Mouse (Mus musculus) limb, embryonic 14.5 days (tissue): ENCODE results near the gene Eif4e3. TPM values are rescaled to one million over a fixed set of nuclear protein-coding genes. Genes with fewer than 3 reads are reported as not detected.

Experiments used
- ATAC-seq: fragments of 200-750 bp; cut with Nextera tagmentation; 2 replicates; pipeline ENCODE4 v1.8.0; 2017; ENCODE audit warnings: low read depth, moderate number of reproducible peaks, moderate TSS enrichment; ENCODE audit not compliant: low FRiP score
- DNase-seq: peaks from one replicate; pipeline ENCODE4 v3.0.0-alpha.2; 2015; ENCODE audit warnings: low spot score
- H3K27ac ChIP-seq: fragments of 300-500 bp; sonication (generic); replicated peaks from 2 replicates; pipeline ENCODE4 v1.5.1; 2014; ENCODE audit warnings: low read depth, mild to moderate bottlenecking, low read length, moderate library complexity, mixed read lengths
- H3K27me3 ChIP-seq: fragments of 300-500 bp; sonication (generic); 2 replicates; pipeline ENCODE4 v1.6.1; 2014; ENCODE audit warnings: low read length, mixed read lengths; ENCODE audit not compliant: control insufficient read depth, insufficient read depth
- H3K36me3 ChIP-seq: fragments of 300-500 bp; sonication (generic); 2 replicates; pipeline ENCODE4 v1.6.1; 2014; ENCODE audit warnings: mild to moderate bottlenecking, low read length, moderate library complexity, mixed read lengths; ENCODE audit not compliant: control insufficient read depth, insufficient read depth
- H3K4me1 ChIP-seq: fragments of 300-500 bp; sonication (generic); 2 replicates; pipeline ENCODE4 v1.6.1; 2014; ENCODE audit warnings: antibody characterized with exemption, low read length, mixed read lengths; ENCODE audit not compliant: control insufficient read depth, insufficient read depth
- H3K4me2 ChIP-seq: fragments of 300-500 bp; sonication (generic); replicated peaks from 2 replicates; pipeline ENCODE4 v1.6.1; 2014; ENCODE audit warnings: low read depth, mild to moderate bottlenecking, low read length, moderate library complexity; ENCODE audit not compliant: severe bottlenecking
- H3K4me3 ChIP-seq: fragments of 300-500 bp; sonication (generic); replicated peaks from 2 replicates; pipeline ENCODE4 v1.5.1; 2014; ENCODE audit warnings: low read length
- H3K9ac ChIP-seq: fragments of 300-500 bp; sonication (generic); 2 replicates; pipeline ENCODE4 v1.6.1; 2014; ENCODE audit warnings: mild to moderate bottlenecking, low read depth, low read length, moderate library complexity; ENCODE audit not compliant: severe bottlenecking
- H3K9me3 ChIP-seq: fragments of 300-500 bp; sonication (generic); 2 replicates; pipeline ENCODE4 v1.6.1; 2016; ENCODE audit warnings: low read length; ENCODE audit not compliant: control insufficient read depth
- POLR2A ChIP-seq: fragments of 200-500 bp; IDR thresholded peaks from 2 replicates; pipeline ENCODE4 v1.8.0; 2012; ENCODE audit warnings: inconsistent platforms, mild to moderate bottlenecking, moderate library complexity, borderline replicate concordance; ENCODE audit not compliant: insufficient read depth, insufficient read length; ENCODE audit errors: extremely low read depth
- WGBS: fragments of 180-500 bp; shearing (Covaris S2); extraction: QIAGEN DNeasy Blood & Tissue Kit; methylation state at CpG from one replicate; pipeline ENCODE4 v1.1.7; 2014; 5-methylcytosine and 5-hydroxymethylcytosine counted together
- polyA plus RNA-seq, 2 experiments: library from polyadenylated mRNA; depleted of rRNA in 1 of 2; stranded (reverse) in 1 of 2; unstranded in 1 of 2; fragments of >200 nt; fragmentation: Nextera tagmentation in 1 of 2; extraction: Ambion mirVana in 1 of 2; gene quantifications; 2 replicates each; pipeline versions ENCODE4 v1.2.1 to v1.2.3; 2012 to 2014

Eif4e3 gene
- polyA plus RNA-seq (2012; rRNA removed) (17.4 and 19.8 TPM in 2 replicates), polyA plus RNA-seq (2014; fragmentation: Nextera tagmentation; extraction: Ambion mirVana) (14.6 and 17.7 TPM in 2 replicates)

DNA sequence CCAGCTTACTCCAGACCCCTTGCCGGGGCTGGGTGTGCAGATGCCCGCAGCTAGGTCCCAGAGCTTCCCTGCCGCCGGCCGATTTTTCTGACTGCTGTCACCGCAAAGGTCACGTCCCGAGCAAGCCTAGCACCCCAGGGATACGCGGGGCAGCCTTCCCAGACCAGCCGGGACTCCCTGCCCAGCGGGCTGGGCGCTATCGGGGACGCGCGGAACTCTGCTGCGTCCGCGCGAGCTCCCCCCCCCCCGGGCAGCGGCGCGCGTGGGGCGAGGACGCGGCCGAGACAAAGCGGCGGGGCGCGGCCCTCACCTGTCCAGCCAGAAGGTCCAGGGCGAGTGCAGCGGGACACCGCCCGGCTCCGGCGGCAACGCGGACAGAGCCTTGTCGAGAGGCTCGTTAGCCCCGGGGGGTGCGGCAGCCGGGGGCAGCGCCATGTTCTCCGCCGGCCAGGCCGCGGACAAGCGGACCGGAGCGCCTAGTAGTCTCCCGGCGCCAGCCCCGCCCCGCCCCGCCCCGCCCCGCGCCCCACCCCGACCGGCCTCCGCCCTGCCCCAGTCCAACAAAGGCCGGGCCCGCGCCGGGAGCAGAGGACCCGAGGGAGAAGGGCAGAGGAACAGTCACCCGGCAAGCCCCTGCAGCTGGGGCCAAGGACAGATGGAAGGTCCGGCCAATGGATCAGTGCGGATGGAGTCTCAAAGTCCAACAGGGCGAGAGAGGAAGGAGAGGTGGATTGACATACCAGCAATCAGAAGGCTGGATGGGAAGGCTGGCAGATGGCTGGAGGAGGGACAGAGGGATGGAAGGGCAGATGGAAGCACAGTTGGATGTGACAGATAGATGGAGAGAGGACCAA is at the start of gene Eif4e3, which contains the start of gene Gm20696:
TSS of gene Eif4e3 (minus strand) at position 454 of the 854 bp plus-strand sequence.
TSS of gene Gm20696 (minus strand) at position 480 of the 854 bp plus-strand sequence.
- no peaks in the 10 kb centered on the region for H3K36me3 ChIP-seq
- H3K9ac ChIP-seq: peak within 1 kb of the TSS; percentile 89
- no peaks in the 10 kb centered on the region for H3K27me3 ChIP-seq
- TF ChIP-seq POLR2A: 0 out of 2 replicates have a peak, but pooled peaks have one; percentile 18
- H3K9me3 ChIP-seq: no peaks in the 10 kb centered on the region
- peak within 1 kb of the TSS; percentile 83 for H3K4me3 ChIP-seq
- DNase-seq (peak; percentile 16), ATAC-seq (peak; percentile 77)
- WGBS: under 1% methylated on average over 44 of the region's 75 CpGs
- 0 out of 2 replicates have a peak within 1 kb of the TSS, but pooled peaks have one; percentile 45 for H3K27ac ChIP-seq
- peak within 1 kb of the TSS; percentile 93 for H3K4me2 ChIP-seq
- H3K4me1 ChIP-seq: peaks cover 21% of the 10 kb centered on the region

DNA sequence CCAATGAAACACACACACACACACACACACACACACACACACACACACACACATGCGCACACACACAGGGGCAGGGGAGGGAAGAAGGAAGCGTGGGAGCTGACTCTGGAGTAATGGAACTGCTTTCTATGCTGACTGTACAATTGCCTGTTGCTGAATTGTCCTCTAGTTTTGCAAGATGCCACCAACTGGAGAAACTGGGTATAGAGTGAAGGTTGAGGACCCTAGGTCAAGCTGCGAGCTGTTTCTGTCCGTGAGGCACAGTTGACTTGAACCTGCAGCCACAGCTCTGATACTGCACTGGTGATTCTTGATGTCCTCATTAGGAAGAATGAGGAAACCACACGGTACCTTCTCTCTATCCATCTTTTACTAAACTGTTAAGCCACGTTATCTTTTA is 49.3 kb upstream of the Eif4e3 start:
- 71% methylated on average over 5 of the region's 6 CpGs for WGBS

DNA sequence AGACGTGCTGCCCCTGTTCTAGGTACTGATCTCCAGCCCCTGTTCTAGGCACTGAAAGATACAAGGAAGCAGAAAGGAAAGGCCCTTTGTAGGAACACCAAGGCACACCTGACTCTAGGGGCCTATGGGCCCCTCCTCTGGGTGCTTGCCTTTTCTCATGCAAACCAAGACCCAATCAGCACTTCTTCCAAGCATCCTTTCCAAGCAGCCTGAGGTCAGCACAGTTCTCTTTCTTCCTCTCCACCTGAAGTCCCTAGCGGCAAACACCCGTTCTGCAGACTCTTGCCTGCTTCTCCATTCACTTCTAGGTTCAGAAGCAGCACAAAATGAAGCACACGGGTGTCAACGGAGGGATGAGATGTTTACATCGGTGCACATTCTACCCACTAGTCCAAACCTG is 48.6 kb upstream of the Eif4e3 start:
- no peaks in the 10 kb centered on the region for H3K4me1 ChIP-seq
- no peak for DNase-seq
- no peak overlapping the region for H3K4me2 ChIP-seq
- no peak overlapping the region for H3K4me3 ChIP-seq
- 66% methylated on average over 6 of the region's 6 CpGs for WGBS
- no peak overlapping the region for H3K9ac ChIP-seq
- H3K27me3 ChIP-seq: no peaks in the 10 kb centered on the region
- no peaks in the 10 kb centered on the region for H3K9me3 ChIP-seq
- TF ChIP-seq POLR2A: no peak
- no peak for ATAC-seq
- H3K27ac ChIP-seq: no peak overlapping the region
- H3K36me3 ChIP-seq: no peaks in the 10 kb centered on the region

More for the DNA sequence above, 49.3 kb upstream of the Eif4e3 start:
- DNase-seq: no peak
- Histone ChIP-seq H3K9me3 (no peaks in the 10 kb centered on the region), H3K27ac (no peak overlapping the region), H3K9ac (no peak overlapping the region), H3K4me1 (no peaks in the 10 kb centered on the region), H3K36me3 (no peaks in the 10 kb centered on the region), H3K4me2 (no peak overlapping the region), H3K27me3 (no peaks in the 10 kb centered on the region), H3K4me3 (no peak overlapping the region)
- no peak for TF ChIP-seq POLR2A
- no peak for ATAC-seq

DNA sequence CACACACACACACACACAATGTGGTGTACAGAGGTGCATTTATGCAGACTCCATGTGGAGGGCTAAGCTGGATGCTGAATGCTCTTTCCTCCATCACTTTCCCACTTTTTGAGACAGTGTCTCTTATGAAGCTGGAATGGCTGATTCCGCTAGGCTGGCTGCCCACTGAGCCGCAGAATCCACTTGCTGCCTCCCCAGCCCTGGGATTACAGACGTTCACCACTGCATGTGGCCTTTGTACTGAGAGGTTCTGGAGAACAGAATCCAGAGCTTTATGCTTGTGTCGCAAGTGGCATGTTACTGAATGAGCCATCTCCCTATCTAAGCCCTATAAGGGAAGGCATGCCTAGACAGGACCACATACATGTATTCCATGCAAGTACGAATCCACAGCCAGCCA is 46.7 kb upstream of the Eif4e3 start:
- no peak overlapping the region for H3K4me2 ChIP-seq
- H3K36me3 ChIP-seq: no peaks in the 10 kb centered on the region
- WGBS: 77% methylated on average over 5 of the region's 5 CpGs
- ATAC-seq (no peak), DNase-seq (no peak)
- no peaks in the 10 kb centered on the region for H3K4me1 ChIP-seq
- H3K9me3 ChIP-seq: no peaks in the 10 kb centered on the region
- no peak overlapping the region for H3K9ac ChIP-seq
- no peak overlapping the region for H3K4me3 ChIP-seq
- H3K27ac ChIP-seq: no peak overlapping the region
- TF ChIP-seq POLR2A: no peak
- no peaks in the 10 kb centered on the region for H3K27me3 ChIP-seq

DNA sequence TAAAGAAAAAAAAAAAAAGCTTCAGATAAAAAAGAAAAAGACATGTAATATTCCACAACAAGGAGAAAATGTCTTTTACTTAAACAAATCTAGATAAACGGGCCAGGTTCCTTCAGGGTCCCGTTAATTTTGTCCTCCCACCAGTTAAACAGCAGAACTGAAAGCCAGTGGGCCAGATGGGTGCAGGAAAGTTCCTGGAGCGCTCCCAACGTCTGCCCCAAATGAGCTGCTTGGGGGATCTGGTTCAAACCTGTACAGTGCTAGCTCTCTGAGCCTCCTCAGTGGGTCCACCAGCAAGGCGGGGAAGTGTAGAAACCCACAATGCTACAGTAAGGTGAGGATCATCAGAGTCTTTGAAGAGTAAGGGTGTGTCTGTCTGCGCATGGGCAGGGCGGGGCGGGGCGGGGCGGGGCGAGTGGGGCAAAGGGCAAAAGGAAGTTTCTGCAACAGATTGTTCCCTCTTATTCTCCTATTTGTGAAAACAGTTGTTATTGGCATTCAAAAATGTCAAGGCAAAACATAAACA is 45.1 kb upstream of the Eif4e3 start:
- no peak for ATAC-seq
- TF ChIP-seq POLR2A: no peak
- 53% methylated on average over 11 of the region's 11 CpGs for WGBS

More for the DNA sequence above, 45.1 kb upstream of the Eif4e3 start:
- H3K9ac ChIP-seq: no peak overlapping the region
- H3K27ac ChIP-seq: no peak overlapping the region
- no peak for DNase-seq
- no peaks in the 10 kb centered on the region for H3K4me1 ChIP-seq
- no peaks in the 10 kb centered on the region for H3K27me3 ChIP-seq
- H3K9me3 ChIP-seq: no peaks in the 10 kb centered on the region
- no peak overlapping the region for H3K4me3 ChIP-seq
- H3K4me2 ChIP-seq: no peak overlapping the region
- H3K36me3 ChIP-seq: no peaks in the 10 kb centered on the region
